ENCODE assay signal across 22 mouse cellular contexts in genomic region chr17:30977290-30977689, GRCm38 (mm10). TPM values are rescaled to one million over a fixed set of nuclear protein-coding genes. Genes with fewer than 3 reads are reported as not detected.
DNase-seq lines count a peak whose midpoint lies in the region; ATAC-seq and TF ChIP-seq lines count a peak whose summit lies in the region.
"Had no signal": no experiment of that assay in that cellular context is flagged by ENCODE, and none has a peak within 500 bp of the region (broad histone marks: within the 10 kb centered on the region; RNA-seq: fewer than 3 reads in every experiment).

No protein-coding gene starts in this region.

- no peaks in the 10 kb centered on the region for H3K4me1 ChIP-seq in forebrain, embryonic 14.5 days (ENCODE audit: control insufficient read depth, insufficient read depth, low read length)
- H3K4me1 ChIP-seq in forebrain, embryonic 15.5 days, result no peaks in the 10 kb centered on the region
- peaks cover 2% of the 10 kb centered on the region; the same call in 1 of the 2 replicates for H3K4me1 ChIP-seq in olfactory bulb, adult 2 months (ENCODE audit: control insufficient read depth, insufficient read depth, low read length)
- H3K4me1 ChIP-seq: liver, embryonic 15.5 days had no signal

- no peak for TF ChIP-seq POLR2A in olfactory bulb, adult 2 months (IDR thresholded peaks at IDR 0.05; ENCODE audit: insufficient read depth, low read depth, low read length)

- no peaks in the 10 kb centered on the region for H3K9me3 ChIP-seq in forebrain, embryonic 14.5 days (replicated peaks; ENCODE audit: control insufficient read depth, low read length)
- no peaks in the 10 kb centered on the region for H3K9me3 ChIP-seq in forebrain, embryonic 15.5 days
- H3K9me3 ChIP-seq: heart, embryonic 13.5 days; limb, embryonic 12.5 days; liver, embryonic 15.5 days had no signal

- no peak overlapping the region for H3K27ac ChIP-seq in forebrain, embryonic 14.5 days (ENCODE audit: low read depth, low read length)
- no peak overlapping the region; the same call in 1 of the 2 replicates for H3K27ac ChIP-seq in forebrain, embryonic 15.5 days (replicated peaks)
- peak overlapping the region; percentile 16; the same call in 1 of the 2 replicates for H3K27ac ChIP-seq in olfactory bulb, adult 2 months (ENCODE audit: insufficient read depth, low read depth, low read length)
- H3K27ac ChIP-seq: heart, embryonic 13.5 days; hindbrain, embryonic 14.5 days; limb, embryonic 12.5 days; liver, embryonic 15.5 days had no signal

- H3K4me3 ChIP-seq in forebrain, embryonic 14.5 days (ENCODE audit: low read depth, low read length), result no peak overlapping the region
- no peak overlapping the region for H3K4me3 ChIP-seq in forebrain, embryonic 15.5 days
- H3K4me3 ChIP-seq in olfactory bulb, adult 2 months (ENCODE audit: insufficient read depth, low read depth, low read length), result no peak overlapping the region
- H3K4me3 ChIP-seq: heart, embryonic 13.5 days; limb, embryonic 12.5 days; liver, embryonic 15.5 days had no signal

- H3K4me2 ChIP-seq in forebrain, embryonic 14.5 days (ENCODE audit: low read length), result no peak overlapping the region
- no peak overlapping the region for H3K4me2 ChIP-seq in forebrain, embryonic 15.5 days (replicated peaks)
- H3K4me2 ChIP-seq: heart, embryonic 13.5 days; hindbrain, embryonic 14.5 days; limb, embryonic 12.5 days; liver, embryonic 15.5 days had no signal

- DNase-seq in forebrain, embryonic 14.5 days (ENCODE audit: low spot score), result peak; percentile 21
- peak; percentile 30 to 41 for DNase-seq in layer of hippocampus, adult 18-20 months (ENCODE audit: low spot score in 2 of 2)
- DNase-seq in layer of hippocampus, postnatal 14 days (ENCODE audit: low spot score in 2 of 2), result no peak
- peak; percentile 11 for DNase-seq in lung, postnatal 36 days
- no peak for DNase-seq in lung, postnatal 25 days (ENCODE audit: low spot score)
- no peak for DNase-seq in gastrocnemius, adult 8-10 months (ENCODE audit: low spot score in 2 of 2)
- DNase-seq: adrenal gland, postnatal 14 days; B cell, adult 2 months; cerebellum, adult 18-20 months; embryo, embryonic 11 days; kidney, adult 11 months; kidney, postnatal 25 days; thymus, adult 2 months had no signal

- no peaks in the 10 kb centered on the region for H3K36me3 ChIP-seq in forebrain, embryonic 14.5 days (ENCODE audit: control insufficient read depth, insufficient read depth, low read length)
- H3K36me3 ChIP-seq in forebrain, embryonic 15.5 days, result no peaks in the 10 kb centered on the region
- H3K36me3 ChIP-seq: heart, embryonic 13.5 days; limb, embryonic 12.5 days; liver, embryonic 15.5 days had no signal

- no peaks in the 10 kb centered on the region for H3K27me3 ChIP-seq in forebrain, embryonic 14.5 days (replicated peaks; ENCODE audit: control insufficient read depth, insufficient read depth, low read length)
- H3K27me3 ChIP-seq in forebrain, embryonic 15.5 days, result no peaks in the 10 kb centered on the region
- H3K27me3 ChIP-seq: heart, embryonic 13.5 days; limb, embryonic 12.5 days; liver, embryonic 15.5 days had no signal

- ATAC-seq in forebrain, embryonic 14.5 days, result no peak
- no peak for ATAC-seq in forebrain, embryonic 15.5 days (replicated peaks)

- WGBS in forebrain, embryonic 14.5 days, result 65% methylated on average over 2 of the region's 2 CpGs
- WGBS in forebrain, embryonic 15.5 days, result 59% methylated on average over 2 of the region's 2 CpGs
- 35% methylated on average over 2 of the region's 2 CpGs for WGBS in olfactory bulb, adult 2 months

- no peak overlapping the region for H3K9ac ChIP-seq in forebrain, embryonic 14.5 days (ENCODE audit: low read length)
- no peak overlapping the region for H3K9ac ChIP-seq in forebrain, embryonic 15.5 days (replicated peaks)
- H3K9ac ChIP-seq: heart, embryonic 13.5 days; hindbrain, embryonic 14.5 days; limb, embryonic 12.5 days; liver, embryonic 15.5 days had no signal

- no peak for TF ChIP-seq CTCF in olfactory bulb, adult 2 months (IDR thresholded peaks at IDR 0.05; ENCODE audit: insufficient read depth, low read depth, low read length)

RNA-seq across cellular contexts. Expression of gene Umodl1, which starts 22.9 kb away (rescaled TPM):
- 0.04 TPM in 1 of 2 replicates, not detected in the other for polyA plus RNA-seq in forebrain, embryonic 14.5 days (2014; fragmentation: Nextera tagmentation; extraction: Ambion mirVana)
- polyA plus RNA-seq in forebrain, embryonic 15.5 days (2015; fragmentation: Nextera tagmentation; extraction: Ambion mirVana), result not detected in 2 replicates
- total RNA-seq in layer of hippocampus, adult 18-20 months (2021), result under 1 TPM; 0.50 to 0.74 TPM
- under 1 TPM; 0.32 to 0.33 TPM for total RNA-seq in layer of hippocampus, postnatal 14 days (2021)
- polyA plus RNA-seq in olfactory bulb, adult 2 months (2012; ENCODE audit: insufficient read depth, insufficient read length, low replicate concordance, missing spikeins), result not detected in 2 replicates
- total RNA-seq in gastrocnemius, adult 8-10 months (2022), result not detected
- total RNA-seq: megakaryocyte-erythroid progenitor cell, adult 5-6 weeks; monocyte, adult 5-6 weeks had no signal
- polyA plus RNA-seq: hindbrain, embryonic 14.5 days; neural tube, embryonic 14.5 days had no signal

Comparison
In these comparisons a context has a peak if more than half of its experiments do, and no peak if none do; other contexts are left out.
1. DNase-seq: peak in forebrain, embryonic 14.5 days (single experiment), layer of hippocampus, adult 18-20 months (2 of 2) and lung, postnatal 36 days (single experiment); none in layer of hippocampus, postnatal 14 days (0 of 2), lung, postnatal 25 days (single experiment) and gastrocnemius, adult 8-10 months (0 of 2).